Mouse (Mus musculus) cerebellum, adult 2 months (tissue): Measurements from ENCODE around the gene Stk39. TPM values are rescaled to one million over a fixed set of nuclear protein-coding genes. Genes with fewer than 3 reads are reported as not detected.

Experiments used
- DNase-seq, 2 experiments: peaks; one replicate each; pipeline ENCODE4 v3.0.0; 2021
- H3K27ac ChIP-seq: fragments of 200-500 bp; 2 replicates; pipeline ENCODE4 v1.5.1; 2012; ENCODE audit warnings: low read length, control low read depth, inconsistent platforms; ENCODE audit not compliant: insufficient read depth
- H3K27me3 ChIP-seq: fragments of 200-500 bp; 2 replicates; pipeline ENCODE4 v1.6.1; 2012; ENCODE audit warnings: inconsistent platforms, mild to moderate bottlenecking, low read length, moderate library complexity; ENCODE audit not compliant: control insufficient read depth, insufficient read depth
- H3K4me1 ChIP-seq: fragments of 200-500 bp; 2 replicates; pipeline ENCODE4 v1.6.1; 2011; ENCODE audit warnings: low read length; ENCODE audit not compliant: control insufficient read depth, insufficient read depth
- H3K4me3 ChIP-seq: fragments of 200-500 bp; replicated peaks from 2 replicates; pipeline ENCODE3; 2011; ENCODE audit warnings: mild to moderate bottlenecking, low read depth, low read length, control low read depth; ENCODE audit not compliant: insufficient read depth
- CTCF ChIP-seq: fragments of 200-500 bp; IDR thresholded peaks from 2 replicates; pipeline ENCODE4 v1.5.1; 2011; ENCODE audit warnings: low read depth, mild to moderate bottlenecking, control low read depth, low read length, moderate library complexity, borderline replicate concordance; ENCODE audit not compliant: insufficient read depth
- POLR2A ChIP-seq: fragments of 200-500 bp; IDR thresholded peaks from 2 replicates; pipeline ENCODE4 v1.6.1; 2011; ENCODE audit warnings: low read length, control low read depth, borderline replicate concordance; ENCODE audit not compliant: insufficient read depth
- WGBS: fragments of 180-500 bp; shearing (Covaris S2); methylation state at CpG from one replicate; pipeline ENCODE4 v1.1.7; 2018; 5-methylcytosine and 5-hydroxymethylcytosine counted together
- polyA plus RNA-seq: library from polyadenylated mRNA; depleted of rRNA; stranded (reverse); fragments of >200 nt; gene quantifications from 2 replicates; pipeline ENCODE4 v1.2.3, GENCODE M21; 2012; rRNA removed

The Stk39 gene
- polyA plus RNA-seq, 1 experiment = 49.8 TPM

DNA sequence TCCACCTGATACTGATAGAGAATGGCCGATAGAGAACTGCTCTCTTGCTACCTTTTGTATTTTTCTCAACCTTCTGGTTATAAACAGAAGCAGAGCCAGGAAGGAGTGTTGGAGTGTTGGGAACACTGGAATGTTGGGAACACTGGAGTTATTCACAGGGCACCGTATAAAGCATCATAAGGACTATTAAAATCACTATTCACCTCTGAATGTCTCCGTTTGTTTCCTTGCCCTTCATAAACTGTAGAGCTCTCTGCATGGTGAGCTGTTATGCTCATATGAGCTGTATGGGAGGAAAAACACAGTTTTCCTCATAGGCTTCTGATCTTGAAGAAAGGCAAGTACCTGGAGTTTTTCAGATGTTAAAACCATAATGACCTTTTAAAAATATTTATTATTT is 295.6 kb downstream of the Stk39 start:
- Histone ChIP-seq H3K4me3 (no peak overlapping the region), H3K27me3 (no peaks in the 10 kb centered on the region), H3K27ac (no peak overlapping the region), H3K4me1 (no peaks in the 10 kb centered on the region)
- no peak for DNase-seq
- TF ChIP-seq POLR2A = no peak
- WGBS = 97% methylated on average over 3 of the region's 3 CpGs

DNA sequence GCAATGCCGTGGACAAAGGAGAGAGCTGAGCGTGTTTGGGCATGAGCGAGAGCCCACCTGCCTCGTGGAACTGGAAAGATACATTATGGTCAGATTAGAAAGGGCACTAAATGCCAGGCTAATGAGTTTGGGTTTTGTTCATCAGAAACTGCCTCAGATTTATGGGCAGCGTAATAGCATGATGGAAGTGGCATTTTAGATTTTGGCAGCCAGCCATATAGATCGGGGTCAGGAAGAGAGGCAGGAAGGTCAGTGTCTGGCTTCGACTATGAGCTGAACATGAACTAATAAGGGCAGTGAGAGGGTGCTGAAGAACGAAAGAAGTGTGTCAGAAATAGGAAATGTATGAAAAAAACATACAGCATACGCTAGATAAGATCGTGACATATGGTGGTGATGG is 300.8 kb downstream of the Stk39 start:
- no peak overlapping the region for H3K27ac ChIP-seq
- no peak for DNase-seq
- H3K4me1 ChIP-seq = no peaks in the 10 kb centered on the region
- WGBS = 66% methylated on average over 10 of the region's 10 CpGs
- TF ChIP-seq POLR2A (no peak), CTCF (no peak)
- no peaks in the 10 kb centered on the region for H3K27me3 ChIP-seq
- no peak overlapping the region for H3K4me3 ChIP-seq

DNA sequence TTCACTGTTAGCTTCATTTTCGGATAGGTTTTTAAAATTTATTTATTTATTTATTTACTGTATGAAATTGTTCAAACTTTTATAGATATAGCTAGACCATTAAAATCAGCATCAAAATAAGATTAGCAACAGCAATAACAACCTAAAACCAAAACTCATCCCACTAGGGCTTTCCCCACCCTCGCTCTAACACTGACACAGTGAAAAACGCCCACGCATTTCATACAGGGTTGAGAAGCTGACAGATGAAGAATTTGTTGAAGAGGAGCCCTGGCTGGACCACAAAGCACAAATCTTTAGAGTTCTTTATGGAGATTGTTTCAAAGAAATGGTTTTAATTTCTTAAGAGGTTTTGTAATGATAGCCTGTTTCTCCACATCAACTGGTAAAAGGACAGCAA is 310.1 kb downstream of the Stk39 start:
- TF ChIP-seq CTCF (no peak), POLR2A (no peak)
- no peaks in the 10 kb centered on the region for H3K4me1 ChIP-seq
- no peak overlapping the region for H3K27ac ChIP-seq
- H3K27me3 ChIP-seq = no peaks in the 10 kb centered on the region
- no peak for DNase-seq
- 91% methylated on average over 4 of the region's 4 CpGs for WGBS
- no peak overlapping the region for H3K4me3 ChIP-seq

- Histone ChIP-seq H3K4me1 (no peaks in the 10 kb centered on the region), H3K4me3 (no peak overlapping the region), H3K27me3 (no peaks in the 10 kb centered on the region), H3K27ac (no peak overlapping the region)
- TF ChIP-seq POLR2A = no peak
- TF ChIP-seq CTCF = no peak
- 20% methylated on average over 2 of the region's 2 CpGs for WGBS
- peak in 1 of 2 experiments; percentile 29 for DNase-seq
These were observed 311.5 kb downstream of the Stk39 start for GRCm38 (mm10) chr2:68160566-68160965.

Other genes starting within 250 kb of the Stk39 start
- gene 4933409G03Rik, start 110.1 kb upstream of the Stk39 start, polyA plus RNA-seq = not detected in 2 replicates
- not detected in 2 replicates for gene 4932414N04Rik, start 184.2 kb upstream of the Stk39 start, polyA plus RNA-seq